Mouse (Mus musculus) right cerebral cortex, postnatal 25 days (tissue): Measurements from ENCODE around the gene Aamp.
"Not testable (repeated sequence)": the region's sequence is repeated elsewhere in the genome, so short reads cannot be mapped to it uniquely, and the experiment has no call there.

Source experiments
- DNase-seq: peaks from one replicate; pipeline ENCODE4 v3.0.0; 2022

Aamp gene

GRCm38 (mm10) chr1:74284543-74285160 is at the start of gene Aamp, which contains the start of gene Pnkd:
Gene Aamp, minus strand, starts transcription at chr1:74284738.
Gene Pnkd, plus strand, starts transcription at chr1:74284930.
- peak; percentile 100 for DNase-seq

DNA sequence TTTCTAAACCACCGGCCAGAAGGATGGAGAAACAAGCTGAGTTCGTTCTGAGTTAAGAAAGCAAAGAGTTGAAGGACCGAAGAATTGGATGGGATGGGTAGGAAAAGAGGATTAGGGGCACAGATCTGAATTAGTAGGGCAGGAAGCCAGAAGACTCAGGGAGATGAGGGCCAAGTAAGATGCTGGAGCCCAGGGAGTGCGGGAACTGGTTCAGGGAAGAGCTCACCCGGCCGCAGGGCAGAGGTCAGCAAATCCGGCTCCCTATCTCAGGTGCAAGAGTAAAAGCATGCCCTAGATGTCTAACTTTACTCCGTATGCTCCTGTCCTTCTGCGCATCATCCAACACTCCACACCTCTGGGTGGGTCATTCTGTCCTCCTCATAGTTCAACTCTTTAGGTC is 48.4 kb upstream of the Aamp start:
- DNase-seq: peak; percentile 14

GRCm38 (mm10) chr1:74332241-74332763 is 47.8 kb upstream of the Aamp start:
- DNase-seq: peak; percentile 95

DNA sequence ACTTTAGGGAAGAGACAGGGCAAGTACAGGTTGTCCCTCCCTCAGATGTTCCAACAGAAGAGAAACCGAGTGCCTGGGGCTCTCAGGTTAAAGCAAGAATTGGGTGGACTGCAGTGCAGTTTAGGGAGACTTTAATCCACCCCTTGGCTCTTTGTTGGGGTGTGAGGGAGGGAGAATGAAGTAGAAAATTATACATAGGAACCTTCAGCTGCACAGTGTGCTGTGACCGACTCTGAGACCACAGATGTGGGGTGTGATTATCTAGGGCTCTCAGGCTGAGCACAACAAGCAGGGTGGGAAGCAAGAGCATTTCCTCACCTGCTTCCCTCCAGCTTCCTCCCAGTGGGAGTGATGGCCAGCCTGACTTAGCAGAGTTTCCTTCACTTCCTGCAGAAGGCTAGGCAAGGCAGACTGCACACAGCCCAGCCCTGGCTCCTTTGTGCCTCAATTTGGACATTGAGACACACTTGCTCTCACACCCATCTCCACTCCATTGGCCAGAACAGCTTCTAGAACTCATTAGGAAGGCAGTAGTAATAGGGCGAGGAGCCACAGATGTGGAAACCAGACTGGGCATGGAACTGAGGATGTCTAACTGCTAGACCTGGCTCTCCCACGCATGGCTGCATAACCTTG is 46.6 kb upstream of the Aamp start:
- DNase-seq: no peak

GRCm38 (mm10) chr1:74329899-74330431 is 45.4 kb upstream of the Aamp start:
- DNase-seq: no peak

DNA sequence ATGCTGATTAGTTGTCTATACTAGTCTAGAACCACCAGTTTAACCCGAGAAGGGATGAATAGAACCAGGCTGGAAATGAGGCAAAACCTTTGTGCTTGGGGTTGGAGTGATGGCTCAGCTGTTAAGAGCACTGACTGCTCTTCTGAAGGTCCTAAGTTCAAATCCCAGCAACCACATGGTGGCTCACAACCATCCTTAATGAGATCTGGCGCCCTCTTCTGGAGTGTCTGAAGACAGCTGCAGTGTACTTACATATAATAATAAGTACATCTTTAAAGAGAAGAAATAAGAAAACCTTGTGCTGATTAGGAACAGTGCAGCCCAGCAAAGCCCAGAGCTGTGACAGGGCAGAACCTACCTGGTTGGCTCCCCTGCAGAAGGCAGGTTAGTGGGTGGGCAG is 42.4 kb upstream of the Aamp start:
- DNase-seq: not testable (repeated sequence)

- no peak for DNase-seq
Observed at GRCm38 (mm10) chr1:74321396-74321795, 36.9 kb upstream of the Aamp start.

- no peak for DNase-seq
Observed at GRCm38 (mm10) chr1:74318711-74319110, 34.2 kb upstream of the Aamp start.

DNA sequence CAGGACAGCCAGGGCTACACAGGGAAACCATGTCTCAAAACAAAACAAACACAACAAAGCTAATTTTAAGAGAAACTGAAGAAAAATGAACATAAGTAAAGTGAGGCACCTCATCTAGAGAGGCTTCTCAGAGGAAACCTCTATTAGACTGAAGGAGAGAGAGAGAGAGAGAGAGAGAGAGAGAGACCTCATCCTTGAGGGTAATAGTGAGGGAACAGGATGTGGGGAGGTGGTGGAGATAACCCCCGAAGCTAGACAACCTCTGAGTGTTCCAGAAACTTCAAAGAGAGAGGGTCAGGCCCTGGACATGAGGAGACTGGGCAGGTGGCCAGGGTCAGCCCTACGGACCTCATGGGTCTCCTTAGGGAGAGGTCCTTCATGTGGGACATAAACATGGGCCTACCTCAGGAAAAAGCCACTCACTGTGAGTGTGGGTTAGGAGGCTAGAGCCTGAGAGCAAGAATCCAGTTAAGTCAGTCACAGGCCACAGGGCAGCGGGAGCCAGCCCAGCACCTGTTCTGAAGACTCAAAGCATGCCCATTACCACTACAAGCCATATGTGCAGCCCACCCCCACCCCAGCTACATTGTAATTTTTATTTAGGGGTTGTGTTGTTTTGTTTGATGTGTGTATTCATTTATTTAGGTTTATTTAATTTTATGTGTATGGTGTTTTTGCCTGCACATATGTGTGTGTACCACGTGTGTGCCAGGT is 31.7 kb upstream of the Aamp start:
- no peak for DNase-seq

- no peak for DNase-seq
Observed at GRCm38 (mm10) chr1:74314796-74315195, 30.3 kb upstream of the Aamp start.

GRCm38 (mm10) chr1:74313049-74313692 is 28.6 kb upstream of the Aamp start:
- no peak for DNase-seq

DNA sequence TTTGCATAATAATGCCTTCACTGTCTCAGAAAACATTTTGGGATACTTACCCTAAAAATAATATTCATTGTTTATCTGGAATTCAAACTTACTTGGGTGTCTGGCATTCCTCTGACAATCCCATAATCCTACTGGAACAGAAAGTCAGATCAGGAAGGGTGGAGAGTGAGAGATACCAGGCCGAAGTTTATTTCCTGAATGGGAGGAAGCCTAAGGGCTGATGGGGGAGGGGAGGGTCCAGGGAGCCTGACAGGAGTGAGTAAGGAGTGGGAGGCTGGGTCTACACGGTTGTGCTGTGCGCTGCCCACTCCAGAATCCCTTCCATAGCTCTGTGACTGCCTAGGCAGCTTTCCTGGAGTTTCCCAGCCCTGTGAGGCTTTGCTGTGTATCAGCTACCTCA is 25.2 kb upstream of the Aamp start:
- no peak for DNase-seq

GRCm38 (mm10) chr1:74308001-74308964 is 23.7 kb upstream of the Aamp start:
- DNase-seq: no peak

DNA sequence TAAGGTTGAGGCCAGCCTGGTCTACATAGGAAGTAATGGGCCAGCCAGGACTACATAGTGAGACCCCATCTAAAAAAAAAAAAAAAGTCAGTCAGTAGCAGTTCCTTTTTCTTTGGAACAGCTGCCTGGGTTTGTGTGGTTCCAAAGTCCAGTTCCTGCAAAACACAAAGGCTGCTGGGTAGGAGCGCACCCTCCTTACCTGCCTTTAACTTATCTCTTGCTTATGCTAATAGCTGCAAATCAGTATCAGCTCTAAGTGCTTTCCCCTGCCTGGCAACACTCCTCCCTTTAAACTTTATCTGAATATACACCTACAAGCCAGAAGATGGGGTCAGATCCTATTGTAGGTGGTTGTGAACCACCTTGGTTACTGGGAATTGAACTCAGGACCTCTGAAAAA is 22.6 kb upstream of the Aamp start:
- DNase-seq: no peak

- DNase-seq: no peak
Observed at GRCm38 (mm10) chr1:74305522-74305921, 21.0 kb upstream of the Aamp start, which contains the start of gene Tmbim1. Gene Tmbim1, minus strand, starts transcription at chr1:74305622.

- DNase-seq: no peak
Observed at GRCm38 (mm10) chr1:74304946-74305345, 20.4 kb upstream of the Aamp start.

DNA sequence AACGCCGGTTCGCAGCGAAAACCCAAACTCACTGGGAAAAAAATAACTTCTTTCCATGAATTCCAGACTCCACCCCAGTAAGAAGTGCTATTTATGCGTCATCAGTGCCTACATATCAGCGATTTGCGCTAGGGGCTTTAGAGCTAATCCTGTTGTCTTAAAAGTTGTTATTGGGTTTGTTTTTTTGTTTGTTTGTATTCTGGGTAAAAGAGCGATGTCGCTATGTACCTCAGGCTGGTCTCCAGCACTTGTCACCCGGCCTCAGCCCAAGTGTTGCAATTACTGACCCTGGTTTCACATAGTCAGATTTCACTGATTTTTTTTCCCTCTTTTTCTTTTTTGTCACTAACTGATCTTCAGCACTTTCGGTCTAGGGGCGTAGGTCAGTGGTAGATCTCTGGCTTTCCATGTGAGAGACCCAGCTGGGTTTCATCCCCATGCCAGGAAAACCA is 19.8 kb upstream of the Aamp start:
- DNase-seq: no peak

GRCm38 (mm10) chr1:74303509-74304338 is 19.2 kb upstream of the Aamp start:
- DNase-seq: peak; percentile 63

DNA sequence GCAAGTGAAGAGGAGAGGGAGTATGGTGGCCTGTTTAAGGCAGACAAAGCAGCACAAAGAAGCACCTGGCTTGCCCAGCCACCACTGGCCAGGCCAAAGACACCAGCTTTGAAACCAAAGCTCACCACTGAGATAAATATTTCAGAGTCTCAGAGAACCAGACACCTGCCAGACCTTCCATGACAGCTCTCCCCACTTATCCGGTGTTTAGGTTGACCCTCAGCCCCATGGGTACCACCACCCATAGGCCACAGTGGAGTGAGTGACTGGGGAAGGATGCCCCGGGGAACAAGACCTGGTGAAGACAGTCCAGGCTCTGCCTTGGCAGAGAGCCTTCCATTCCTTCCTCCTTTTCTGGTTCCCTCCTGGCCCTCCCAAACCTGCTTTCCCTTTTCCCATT is 18.3 kb upstream of the Aamp start:
- DNase-seq: no peak

GRCm38 (mm10) chr1:74302229-74302628 is 17.7 kb upstream of the Aamp start:
- no peak for DNase-seq
